Mouse (Mus musculus) small intestine, adult 2 months (tissue): Measurements from ENCODE around the gene Capn13.

Experiments
- CTCF ChIP-seq: fragments of 200-500 bp; IDR thresholded peaks from 2 replicates; pipeline ENCODE4 v1.5.1; 2012; ENCODE audit warnings: low read depth, mild to moderate bottlenecking, control low read depth, inconsistent platforms, low read length, moderate library complexity, mixed read lengths; ENCODE audit not compliant: insufficient replicate concordance, insufficient read length; ENCODE audit errors: extremely low read depth
- POLR2A ChIP-seq: fragments of 200-500 bp; IDR thresholded peaks from 2 replicates; pipeline ENCODE4 v1.6.1; 2012; ENCODE audit warnings: low read depth, mild to moderate bottlenecking, control low read depth, inconsistent platforms, low read length, moderate library complexity

- TF ChIP-seq CTCF (no peak), POLR2A (no peak)
Measured at GRCm38 (mm10) chr17:73342673-73343072, 58.0 kb downstream of the Capn13 start.
